Mouse (Mus musculus) left cerebral cortex, postnatal 4 days (tissue): ENCODE results near the gene Pdcd10. TPM values are rescaled to one million over a fixed set of nuclear protein-coding genes. Genes with fewer than 3 reads are reported as not detected.

ENCODE experiments used
- DNase-seq: peaks from one replicate; pipeline ENCODE4 v3.0.0-alpha.2; 2022
- intact Hi-C: fragments of 180-260 bp; cut with DNase I; formaldehyde crosslinking; loops from one replicate; pipeline ENCODE4 v1.15.1; 2025
- total RNA-seq, 2 experiments: library from RNA; stranded (reverse); gene quantifications; 2 replicates each; pipeline ENCODE4 v1.2.3; 2021

Pdcd10 gene
- total RNA-seq, 2 experiments from 2014 or later, result 60.2 to 62.6 TPM

DNA sequence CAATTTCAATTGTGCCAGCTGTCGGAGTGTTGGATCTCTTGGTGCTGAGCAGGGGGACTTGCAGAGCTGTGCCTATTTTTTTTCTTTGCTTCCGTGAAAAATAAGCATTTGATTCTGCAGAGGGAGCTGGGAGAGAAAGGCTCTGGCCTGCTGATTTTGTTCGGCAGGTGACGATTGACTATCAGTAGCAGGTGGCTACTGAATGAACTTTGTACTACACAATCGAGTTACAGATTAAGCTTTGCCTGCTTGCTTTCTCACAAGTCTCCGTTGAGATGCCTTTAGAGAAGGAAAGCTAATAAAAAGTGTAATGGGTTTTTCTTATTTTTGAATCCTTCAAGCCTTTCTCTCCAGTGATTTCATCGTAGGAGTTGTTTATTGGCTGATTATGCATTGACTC lies 81.5 kb downstream of the Pdcd10 start:
- DNase-seq, result no peak

GRCm38 (mm10) chr3:75474657-75475056 lies 82.0 kb downstream of the Pdcd10 start:
- intact Hi-C loops, result no loop called here
- no peak for DNase-seq

More for the DNA sequence above, 81.5 kb downstream of the Pdcd10 start:
- intact Hi-C loops, result no loop called here

GRCm38 (mm10) chr3:75468154-75468553 lies 88.5 kb downstream of the Pdcd10 start:
- no peak for DNase-seq

More at GRCm38 (mm10) chr3:75468154-75468553, 88.5 kb downstream of the Pdcd10 start:
- intact Hi-C loops, result no loop called here

Other genes starting within 250 kb of the Pdcd10 start
- gene Wdr49, start 74.7 kb downstream of the Pdcd10 start, total RNA-seq, result under 1 TPM; 0.60 to 0.64 TPM
- 100 to 1,000 TPM; 116 to 118 TPM for gene Serpini1, start 691 bp upstream of the Pdcd10 start, total RNA-seq
- gene Gm29133, start 191.3 kb upstream of the Pdcd10 start, total RNA-seq, result not detected